Mouse (Mus musculus) midbrain, embryonic 12.5 days (tissue): ENCODE measurements around the gene Hmg20a. TPM values are rescaled to one million over a fixed set of nuclear protein-coding genes. Genes with fewer than 3 reads are reported as not detected.

Experiments
- ATAC-seq: fragments of 200-750 bp; cut with Nextera tagmentation; 2 replicates; pipeline ENCODE4 v1.8.0; 2017; ENCODE audit warnings: low read depth, moderate TSS enrichment, moderate library complexity; ENCODE audit not compliant: low FRiP score
- H3K27ac ChIP-seq: fragments of 300-500 bp; sonication (generic); replicated peaks from 2 replicates; pipeline ENCODE4 v1.5.1; 2016; ENCODE audit warnings: mild to moderate bottlenecking
- H3K27me3 ChIP-seq: fragments of 300-500 bp; sonication (generic); 2 replicates; pipeline ENCODE4 v1.6.1; 2016; ENCODE audit warnings: mild to moderate bottlenecking
- H3K36me3 ChIP-seq: fragments of 300-500 bp; sonication (generic); 2 replicates; pipeline ENCODE4 v1.6.1; 2016
- H3K4me1 ChIP-seq: fragments of 300-500 bp; sonication (generic); 2 replicates; pipeline ENCODE4 v1.6.1; 2016
- H3K4me2 ChIP-seq: fragments of 300-500 bp; sonication (generic); replicated peaks from 2 replicates; pipeline ENCODE4 v1.6.1; 2016; ENCODE audit warnings: mild to moderate bottlenecking, moderate library complexity
- H3K4me3 ChIP-seq: fragments of 300-500 bp; sonication (generic); 2 replicates; pipeline ENCODE4 v1.5.1; 2016; ENCODE audit warnings: mild to moderate bottlenecking
- H3K9ac ChIP-seq: fragments of 300-500 bp; sonication (generic); replicated peaks from 2 replicates; pipeline ENCODE4 v1.6.1; 2016; ENCODE audit warnings: mild to moderate bottlenecking, moderate library complexity
- H3K9me3 ChIP-seq: fragments of 300-500 bp; sonication (generic); 2 replicates; pipeline ENCODE4 v1.6.1; 2016; ENCODE audit warnings: mild to moderate bottlenecking
- WGBS: fragments of 180-500 bp; shearing (Covaris S2); methylation state at CpG from one replicate; pipeline ENCODE4 v1.1.7; 2016; 5-methylcytosine and 5-hydroxymethylcytosine counted together
- polyA plus RNA-seq: library from polyadenylated mRNA; unstranded; fragments of >200 nt; fragmentation: Nextera tagmentation; extraction: Ambion mirVana; gene quantifications from 2 replicates; pipeline ENCODE4 v1.2.1, GENCODE M21; 2016

Hmg20a gene
- polyA plus RNA-seq, 1 experiment from 2014 or later: 85.8 TPM

- no peaks in the 10 kb centered on the region for H3K36me3 ChIP-seq
- no peak overlapping the region for H3K4me2 ChIP-seq
- ATAC-seq: no peak
- peaks cover 9% of the 10 kb centered on the region; the same call in 1 of the 2 replicates for H3K27me3 ChIP-seq
- no peak overlapping the region for H3K9ac ChIP-seq
- H3K27ac ChIP-seq: peak overlapping the region; percentile 46; the same call in 1 of the 2 replicates
- no peaks in the 10 kb centered on the region for H3K9me3 ChIP-seq
- 42% methylated on average over 10 of the region's 10 CpGs for WGBS
- peaks cover 24% of the 10 kb centered on the region for H3K4me1 ChIP-seq
- no peak overlapping the region for H3K4me3 ChIP-seq
Measured at GRCm38 (mm10) chr9:56501721-56502542, 83.5 kb downstream of the Hmg20a start.

- Histone ChIP-seq H3K4me2 (no peak overlapping the region), H3K36me3 (no peaks in the 10 kb centered on the region), H3K9me3 (no peaks in the 10 kb centered on the region), H3K4me3 (no peak overlapping the region), H3K27me3 (peaks cover 13% of the 10 kb centered on the region; the same call in 1 of the 2 replicates), H3K4me1 (peaks cover 30% of the 10 kb centered on the region), H3K27ac (peak overlapping the region; percentile 46; the same call in 1 of the 2 replicates), H3K9ac (no peak overlapping the region)
- 42% methylated on average over 8 of the region's 8 CpGs for WGBS
- no peak for ATAC-seq
Measured at GRCm38 (mm10) chr9:56502543-56502971, 84.1 kb downstream of the Hmg20a start.

- Histone ChIP-seq H3K4me1 (peaks cover 32% of the 10 kb centered on the region), H3K27ac (no peak overlapping the region)
- WGBS: 73% methylated on average over 7 of the region's 7 CpGs
Measured at GRCm38 (mm10) chr9:56503621-56504500, 85.5 kb downstream of the Hmg20a start.

GRCm38 (mm10) chr9:56504511-56504910 is 86.1 kb downstream of the Hmg20a start:
- H3K4me2 ChIP-seq: no peak overlapping the region
- no peak overlapping the region for H3K9ac ChIP-seq
- no peaks in the 10 kb centered on the region for H3K36me3 ChIP-seq
- H3K9me3 ChIP-seq: no peaks in the 10 kb centered on the region
- H3K4me1 ChIP-seq: peaks cover 32% of the 10 kb centered on the region
- no peak for ATAC-seq
- no peak overlapping the region for H3K27ac ChIP-seq
- 47% methylated on average over 5 of the region's 5 CpGs for whole genome bisulfite sequencing
- no peak overlapping the region for H3K4me3 ChIP-seq
- H3K27me3 ChIP-seq: peaks cover 25% of the 10 kb centered on the region

More at GRCm38 (mm10) chr9:56503621-56504500, 85.5 kb downstream of the Hmg20a start:
- Histone ChIP-seq H3K27me3 (peaks cover 19% of the 10 kb centered on the region), H3K4me2 (no peak overlapping the region), H3K9me3 (no peaks in the 10 kb centered on the region), H3K4me3 (no peak overlapping the region), H3K36me3 (no peaks in the 10 kb centered on the region), H3K9ac (no peak overlapping the region)
- ATAC-seq: no peak

GRCm38 (mm10) chr9:56505083-56505792 is 86.8 kb downstream of the Hmg20a start:
- peak; percentile 10; the same call in 1 of the 2 replicates for ATAC-seq
- Histone ChIP-seq H3K4me2 (peak overlapping the region; percentile 75), H3K9me3 (no peaks in the 10 kb centered on the region), H3K27ac (peak overlapping the region; percentile 91), H3K4me3 (no peak overlapping the region), H3K36me3 (no peaks in the 10 kb centered on the region), H3K4me1 (peaks cover 32% of the 10 kb centered on the region), H3K27me3 (peaks cover 26% of the 10 kb centered on the region), H3K9ac (no peak overlapping the region)
- 53% methylated on average over 9 of the region's 9 CpGs for WGBS

GRCm38 (mm10) chr9:56505793-56506755 is 87.7 kb downstream of the Hmg20a start:
- Histone ChIP-seq H3K27me3 (peaks cover 30% of the 10 kb centered on the region), H3K9me3 (no peaks in the 10 kb centered on the region), H3K4me1 (peaks cover 32% of the 10 kb centered on the region), H3K4me3 (peak overlapping the region; percentile 40), H3K9ac (peak overlapping the region; percentile 58), H3K27ac (peak overlapping the region; percentile 91), H3K36me3 (no peaks in the 10 kb centered on the region), H3K4me2 (peak overlapping the region; percentile 75)
- peak; percentile 67 for ATAC-seq
- 2% methylated on average over 31 of the region's 31 CpGs for WGBS

- Histone ChIP-seq H3K27me3 (peaks cover 30% of the 10 kb centered on the region), H3K9ac (peak overlapping the region; percentile 58), H3K4me3 (peak overlapping the region; percentile 40), H3K4me2 (peak overlapping the region; percentile 75), H3K4me1 (peaks cover 31% of the 10 kb centered on the region), H3K36me3 (no peaks in the 10 kb centered on the region), H3K27ac (peak overlapping the region; percentile 91), H3K9me3 (no peaks in the 10 kb centered on the region)
- ATAC-seq: no peak
- WGBS: 10% methylated on average over 25 of the region's 25 CpGs
Measured at GRCm38 (mm10) chr9:56506931-56507681, 88.7 kb downstream of the Hmg20a start.

- Histone ChIP-seq H3K9me3 (no peaks in the 10 kb centered on the region), H3K27ac (peak overlapping the region; percentile 91), H3K4me1 (peaks cover 26% of the 10 kb centered on the region), H3K9ac (no peak overlapping the region), H3K36me3 (no peaks in the 10 kb centered on the region), H3K27me3 (peaks cover 28% of the 10 kb centered on the region), H3K4me2 (peak overlapping the region; percentile 75), H3K4me3 (no peak overlapping the region)
- WGBS: 62% methylated on average over 4 of the region's 4 CpGs
- ATAC-seq: no peak
Measured at GRCm38 (mm10) chr9:56507682-56508061, 89.3 kb downstream of the Hmg20a start.

GRCm38 (mm10) chr9:56508835-56509451 is 90.5 kb downstream of the Hmg20a start:
- 75% methylated on average over 11 of the region's 11 CpGs for WGBS
- no peak overlapping the region for H3K9ac ChIP-seq
- no peak for ATAC-seq
- H3K27me3 ChIP-seq: peaks cover 25% of the 10 kb centered on the region
- H3K9me3 ChIP-seq: no peaks in the 10 kb centered on the region
- H3K36me3 ChIP-seq: no peaks in the 10 kb centered on the region
- H3K27ac ChIP-seq: no peak overlapping the region
- H3K4me2 ChIP-seq: no peak overlapping the region
- H3K4me1 ChIP-seq: peaks cover 23% of the 10 kb centered on the region
- no peak overlapping the region for H3K4me3 ChIP-seq

GRCm38 (mm10) chr9:56510281-56510680 is 91.9 kb downstream of the Hmg20a start:
- Histone ChIP-seq H3K9ac (no peak overlapping the region), H3K36me3 (no peaks in the 10 kb centered on the region), H3K4me2 (no peak overlapping the region), H3K4me3 (no peak overlapping the region), H3K4me1 (peaks cover 23% of the 10 kb centered on the region), H3K27me3 (peaks cover 21% of the 10 kb centered on the region), H3K9me3 (no peaks in the 10 kb centered on the region), H3K27ac (no peak overlapping the region)
- WGBS: 83% methylated on average over 2 of the region's 2 CpGs
- ATAC-seq: no peak
